Mouse (Mus musculus): ENCODE measurements at regions not wholly inside any gene's neighbourhood (a gene's known extent, or its start where the extent isn't known, plus 50 kb on each side); places are given as distances from the start of the nearest gene placed in this dataset.
A peak's percentile ranks its signal among the peaks of the same experiment; 100 is the strongest.

DNA sequence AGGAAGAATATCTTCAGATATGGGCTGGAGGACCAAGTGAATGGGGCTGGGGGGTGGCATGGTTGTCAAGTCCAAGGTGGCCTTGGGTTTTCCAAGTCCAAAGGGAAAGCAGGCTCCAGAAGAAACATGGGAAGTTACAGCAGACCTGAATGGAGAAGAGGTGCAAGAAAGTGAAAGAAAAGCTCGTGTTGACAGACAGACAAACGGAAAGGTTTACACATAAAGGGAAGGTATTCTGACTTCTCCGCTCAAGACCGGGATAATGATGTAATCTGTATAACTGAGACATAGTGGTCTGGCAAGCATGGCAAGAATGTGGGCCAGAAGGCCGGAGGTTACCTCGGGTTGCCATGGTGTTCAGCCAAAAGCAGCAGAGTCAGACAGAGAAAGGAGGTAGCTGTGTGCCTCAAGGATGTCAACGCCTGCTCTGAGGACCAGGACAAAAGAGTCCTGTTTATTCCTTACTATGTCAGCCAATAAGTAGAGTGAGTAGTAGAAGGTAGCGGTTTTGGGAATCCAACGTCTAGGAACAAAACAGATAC is 50.8 kb upstream of the Elk3 start:
- no peak for DNase-seq

DNA sequence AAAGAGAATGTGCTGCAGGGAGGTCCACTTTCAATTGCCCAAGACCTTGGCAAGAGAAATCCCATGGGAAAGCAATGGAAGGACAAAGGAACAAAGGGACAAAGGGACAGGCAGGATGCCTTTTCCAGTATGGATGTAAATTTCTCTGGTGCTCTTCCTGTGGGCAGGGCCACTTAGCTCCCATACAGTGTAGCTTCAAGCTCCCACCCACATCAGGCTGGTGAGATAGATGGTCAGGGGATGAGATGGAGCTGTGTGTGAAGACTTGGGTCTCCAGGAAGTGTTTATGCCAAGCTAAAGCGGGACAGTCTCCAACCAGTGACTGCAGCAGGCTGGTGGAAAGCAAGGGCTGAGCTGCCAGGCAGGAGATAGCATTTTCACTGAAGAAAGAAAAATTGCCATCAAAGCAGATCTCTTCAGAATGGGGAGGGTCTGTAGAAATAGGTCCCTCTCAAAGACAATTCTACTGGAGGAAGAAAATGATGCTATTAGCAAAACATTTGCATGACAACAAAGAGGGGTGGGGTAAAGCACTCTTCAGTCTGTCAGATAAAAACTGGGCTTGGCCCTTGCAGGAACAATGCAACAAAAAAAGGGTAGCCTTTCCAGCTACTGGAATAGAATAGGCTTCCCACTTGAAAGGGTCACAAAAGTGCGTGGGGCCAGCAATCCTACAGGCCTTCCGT is 53.3 kb upstream of the Elk3 start:
- no peak for DNase-seq

DNA sequence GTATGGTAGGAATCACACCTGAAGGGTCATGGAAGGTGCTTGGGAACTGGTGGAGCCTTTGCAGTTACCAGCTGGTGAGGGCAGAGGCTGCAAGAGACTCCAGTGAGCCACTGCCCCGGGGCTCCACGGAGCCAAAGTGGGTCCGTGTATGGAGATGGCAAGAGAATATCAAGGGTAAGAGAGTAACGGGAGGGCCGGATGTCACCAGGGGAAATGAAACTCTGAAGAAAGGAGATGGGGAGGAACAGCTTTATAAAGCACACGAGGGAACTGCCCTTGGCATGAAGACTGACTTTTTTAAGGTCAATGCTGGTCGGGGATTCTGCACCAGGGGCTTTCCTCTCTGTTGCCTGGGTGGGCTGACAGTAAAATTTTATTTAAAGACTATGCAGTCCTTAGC is 53.9 kb upstream of the Elk3 start:
- no peak for DNase-seq

DNA sequence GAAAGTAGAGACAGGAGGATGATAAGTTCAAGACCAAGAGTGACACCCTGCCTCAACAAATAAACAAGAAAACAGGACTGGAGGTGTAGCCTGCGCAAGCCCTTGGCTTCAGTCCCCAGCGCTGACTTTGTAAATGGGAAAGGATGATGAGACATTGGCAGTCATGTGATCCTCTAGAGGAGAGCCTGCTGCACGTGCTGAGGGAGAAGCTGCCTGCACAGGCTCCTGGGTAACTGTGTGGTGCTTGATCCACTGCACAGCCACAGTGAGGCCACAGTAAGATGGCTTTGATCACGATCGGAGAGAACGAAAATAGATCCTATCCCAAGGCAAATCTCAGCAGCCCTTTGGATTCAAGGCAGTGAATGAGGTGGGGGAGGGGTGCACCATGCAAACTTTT is 54.4 kb upstream of the Elk3 start:
- no peak for DNase-seq

DNA sequence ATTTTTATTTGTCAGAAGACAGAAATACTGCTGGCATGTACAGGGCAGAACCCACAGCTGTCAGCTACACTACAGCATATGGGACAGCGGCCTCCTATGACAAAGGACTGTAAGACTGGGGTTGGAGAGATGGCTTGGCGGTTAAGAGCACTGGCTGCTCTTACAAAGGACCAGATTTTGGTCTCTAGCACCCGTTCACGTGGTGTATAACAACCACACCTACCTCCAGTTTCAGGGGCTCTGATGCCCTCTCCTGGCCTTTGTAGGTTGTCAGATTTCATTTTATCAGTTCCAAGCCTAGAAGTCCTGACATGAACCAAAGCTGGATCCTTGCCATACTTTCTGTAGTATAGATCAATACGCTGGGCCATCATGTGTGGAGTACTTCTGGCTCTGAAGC is 54.9 kb upstream of the Elk3 start:
- DNase-seq, result no peak

DNA sequence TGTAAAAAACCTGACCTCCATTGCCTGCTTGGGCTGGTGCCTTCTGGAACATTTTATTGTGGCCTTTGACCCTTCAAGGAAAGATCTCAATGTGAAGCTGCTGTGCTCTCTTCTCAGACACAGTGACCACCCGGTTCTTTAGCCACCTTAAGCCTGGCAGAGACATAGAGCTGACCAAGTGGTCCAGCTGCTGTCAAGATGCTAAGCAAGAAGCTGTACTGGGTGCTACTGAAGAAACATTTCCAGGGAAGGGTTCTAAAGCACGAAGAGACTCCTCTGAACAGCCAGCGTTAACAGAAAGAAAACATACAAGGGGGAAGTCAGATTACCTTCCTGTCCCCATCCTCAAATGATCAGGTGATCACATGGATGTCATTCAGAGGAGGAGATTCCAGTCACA is 58.8 kb upstream of the Elk3 start:
- no peak for DNase-seq

DNA sequence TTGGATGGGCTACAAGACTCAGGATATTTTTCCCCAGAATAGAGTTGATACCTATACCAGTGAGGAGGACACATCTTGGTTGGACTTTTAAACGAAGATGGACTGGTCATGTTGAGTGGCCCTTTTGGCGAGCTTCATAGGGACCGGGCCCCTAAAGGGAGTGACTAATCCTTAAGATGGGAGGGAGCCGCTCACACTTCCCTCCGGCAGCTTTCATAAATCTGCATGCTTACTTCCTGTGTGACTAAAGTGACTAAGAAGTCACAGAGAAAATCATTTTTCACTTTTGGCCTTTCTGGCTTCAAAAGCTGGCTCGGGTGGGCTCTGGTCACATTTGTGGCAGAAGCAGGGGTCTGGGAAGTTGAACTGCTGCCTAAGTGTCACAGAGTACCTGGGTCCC is 59.4 kb upstream of the Elk3 start:
- DNase-seq, result no peak

DNA sequence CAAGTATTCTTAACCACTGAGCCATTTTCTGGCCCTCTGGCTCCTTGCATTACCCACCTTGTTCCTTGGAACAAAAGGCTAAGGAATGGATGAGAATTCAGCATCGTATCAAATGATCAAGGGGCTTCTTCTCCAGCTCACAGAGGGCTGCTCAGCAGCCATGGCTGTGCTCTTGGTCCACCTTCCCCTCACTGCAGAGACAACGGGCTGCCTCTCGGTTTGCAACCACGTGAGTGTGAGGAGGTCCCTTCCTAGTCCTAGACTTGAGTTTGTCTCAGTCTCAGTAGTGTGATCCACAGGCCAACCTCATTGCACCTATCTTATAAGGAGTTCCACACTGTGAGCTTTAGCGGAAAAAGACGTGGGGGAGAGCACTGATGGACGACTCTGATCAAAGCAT is 61.3 kb upstream of the Elk3 start:
- no peak for DNase-seq

DNA sequence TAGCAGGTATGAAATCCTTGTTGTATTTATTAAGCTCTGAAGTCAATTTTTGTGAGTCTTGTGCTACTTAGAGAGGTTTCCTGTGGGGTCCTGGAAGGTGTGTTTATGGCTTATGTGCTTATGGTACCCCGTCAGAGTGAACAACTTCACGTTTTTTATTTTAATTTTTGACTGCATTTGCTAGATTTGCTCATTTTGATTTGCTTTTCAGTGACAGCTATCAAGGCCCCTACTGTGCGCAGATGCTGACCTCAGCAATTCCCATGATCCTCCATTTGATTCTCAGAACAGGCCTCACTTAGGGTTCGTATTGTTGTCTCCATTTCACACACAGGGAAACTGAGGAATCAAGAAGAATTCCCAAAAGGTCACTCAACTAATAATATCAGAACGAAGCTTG is 62.3 kb upstream of the Elk3 start:
- DNase-seq, result no peak

DNA sequence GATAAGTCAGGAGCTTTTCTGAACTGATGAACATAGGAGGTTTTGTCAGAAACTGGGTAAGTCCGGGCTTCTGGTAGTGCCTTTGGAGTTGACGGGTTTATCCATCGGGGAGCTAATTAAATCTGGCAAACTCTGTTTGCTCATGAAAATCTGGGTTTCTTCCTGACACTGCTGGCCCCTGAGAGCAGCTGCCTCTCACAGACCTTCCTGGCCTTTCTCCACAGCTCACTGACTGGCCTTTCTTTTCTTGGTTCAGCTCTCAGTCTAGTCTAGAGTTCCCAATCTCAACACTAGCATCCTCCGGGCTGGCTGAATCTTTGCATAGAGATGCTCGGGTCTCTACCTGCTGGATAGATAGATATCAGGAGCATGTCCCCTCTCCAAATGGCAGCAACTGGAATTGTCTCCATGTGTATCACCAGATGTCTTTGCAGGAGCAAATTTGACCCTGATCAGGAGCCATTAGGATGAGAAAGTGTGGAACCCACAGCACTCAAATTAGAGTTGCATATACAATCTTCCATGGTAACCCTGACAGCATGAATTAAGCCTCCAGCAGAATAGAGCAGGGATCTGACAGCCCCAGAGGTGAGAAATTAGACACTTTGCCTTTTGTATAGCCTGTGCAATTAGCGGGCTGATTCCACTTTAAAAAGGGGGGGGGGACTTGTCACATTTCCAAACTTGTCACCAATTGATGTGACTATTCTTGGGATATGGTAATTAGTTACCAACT is 63.2 kb upstream of the Elk3 start:
- DNase-seq, result no peak

DNA sequence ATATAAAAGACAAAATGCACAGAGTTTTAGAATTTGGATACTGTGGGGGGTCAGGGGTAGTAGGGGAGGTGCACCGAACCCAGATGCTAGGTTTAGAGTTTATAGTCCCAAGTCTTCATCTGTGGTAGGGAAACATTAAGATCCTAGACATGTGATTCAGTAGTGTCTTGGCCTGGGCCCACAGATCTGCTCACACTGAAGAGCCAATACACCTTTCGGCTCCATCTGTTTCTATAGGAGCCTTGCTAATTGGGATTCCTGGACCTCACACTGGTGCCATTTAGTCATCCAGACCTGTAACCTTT is 63.7 kb upstream of the Elk3 start:
- DNase-seq, result no peak

DNA sequence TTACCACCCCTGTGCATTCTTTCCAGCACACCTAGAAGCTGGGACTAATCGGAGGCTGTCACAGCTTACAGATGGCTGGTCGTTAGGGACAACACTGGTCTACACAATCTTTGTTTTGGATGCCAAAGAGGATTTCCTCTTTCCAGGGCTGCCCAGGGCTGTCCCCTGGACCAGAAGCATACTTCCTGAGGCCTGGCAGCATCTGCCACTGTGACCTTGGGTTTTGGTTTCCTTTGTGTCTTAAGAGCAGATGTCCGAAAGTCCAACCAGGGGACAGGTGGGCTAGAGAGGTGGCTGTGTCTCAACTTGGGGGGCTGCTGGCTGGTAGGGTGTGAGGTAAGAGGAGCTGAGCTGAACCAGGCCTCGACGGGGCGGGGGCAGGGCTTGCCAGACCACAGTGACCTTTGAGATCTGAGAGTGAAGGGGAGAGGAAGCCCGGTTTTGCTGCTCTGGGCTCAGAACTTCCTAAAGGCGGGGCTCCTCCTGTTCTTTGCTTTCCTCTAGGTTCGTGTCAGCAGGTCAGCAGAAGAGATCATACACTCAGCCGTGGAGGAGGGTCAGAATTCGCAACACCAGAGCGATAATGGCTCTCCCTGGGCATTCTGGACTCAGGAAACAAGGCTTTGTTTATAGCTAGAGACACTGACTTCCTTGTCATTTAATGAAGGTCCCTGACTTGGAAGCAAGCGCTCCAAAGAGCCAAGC is 64.2 kb upstream of the Elk3 start:
- DNase-seq, result peak; percentile 59 to 85

DNA sequence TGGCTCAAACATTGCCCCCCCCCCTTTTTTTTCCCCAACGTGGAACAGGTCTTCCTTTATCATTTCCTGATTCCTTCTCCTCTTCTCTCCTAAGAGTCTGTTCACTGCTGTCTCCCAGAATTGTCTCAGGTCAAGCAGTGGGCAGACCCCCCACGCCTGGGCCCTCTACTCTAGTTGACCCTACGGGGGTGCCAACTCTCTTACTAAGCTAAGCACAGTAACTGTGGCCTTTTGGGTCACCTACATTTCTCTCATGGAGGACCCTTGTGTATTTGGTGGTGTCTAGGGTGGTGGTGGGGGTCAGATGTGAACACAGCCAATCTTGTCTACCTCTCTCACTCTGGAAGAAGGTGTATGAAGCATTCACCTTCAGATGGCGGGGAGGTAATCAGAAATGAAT is 64.8 kb upstream of the Elk3 start:
- no peak for DNase-seq

DNA sequence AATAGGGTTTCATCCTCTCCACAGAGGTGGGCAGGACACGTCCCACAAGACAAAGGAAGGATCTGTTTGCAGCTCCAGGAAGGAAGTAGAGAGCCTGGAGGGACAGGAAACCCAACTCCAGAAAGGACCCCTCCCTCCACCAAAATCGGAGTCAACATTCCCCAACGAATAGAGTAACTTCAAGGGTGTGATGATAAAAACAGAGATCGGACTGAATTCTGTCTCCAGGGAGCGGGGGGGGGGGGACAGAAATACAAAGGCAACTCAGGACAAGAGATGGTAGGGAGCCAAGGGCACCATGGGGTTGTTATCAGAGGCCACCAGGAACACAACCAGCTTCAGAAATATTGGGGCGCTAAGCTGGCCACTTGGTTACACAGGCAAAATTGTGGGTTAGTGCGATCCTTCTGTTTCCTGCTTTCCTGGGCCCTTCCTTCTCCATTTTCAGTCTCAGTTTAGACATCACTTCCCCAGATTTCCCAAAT is 65.6 kb upstream of the Elk3 start:
- peak; percentile 28 to 72 for DNase-seq

DNA sequence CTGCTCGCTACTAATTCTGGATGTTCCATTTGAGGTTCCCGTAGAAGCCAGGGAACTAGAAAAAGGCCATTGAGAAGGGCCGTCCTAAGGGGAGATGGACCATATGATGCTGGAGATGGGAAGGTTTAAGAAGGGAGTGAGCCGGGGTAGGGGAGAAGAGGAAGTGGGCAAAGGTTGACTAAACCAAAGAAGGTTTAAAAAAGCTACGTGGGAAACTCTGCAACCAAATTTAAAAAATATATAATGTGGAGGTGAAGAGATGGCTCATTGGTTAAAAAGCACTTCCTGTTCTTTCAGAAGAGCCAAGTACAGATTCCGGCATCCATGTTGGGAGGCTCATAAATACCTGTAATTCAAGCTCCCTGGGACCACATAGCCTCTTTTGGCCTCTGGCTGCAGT is 63.9 kb upstream of the Lta4h start:
- no peak for DNase-seq

DNA sequence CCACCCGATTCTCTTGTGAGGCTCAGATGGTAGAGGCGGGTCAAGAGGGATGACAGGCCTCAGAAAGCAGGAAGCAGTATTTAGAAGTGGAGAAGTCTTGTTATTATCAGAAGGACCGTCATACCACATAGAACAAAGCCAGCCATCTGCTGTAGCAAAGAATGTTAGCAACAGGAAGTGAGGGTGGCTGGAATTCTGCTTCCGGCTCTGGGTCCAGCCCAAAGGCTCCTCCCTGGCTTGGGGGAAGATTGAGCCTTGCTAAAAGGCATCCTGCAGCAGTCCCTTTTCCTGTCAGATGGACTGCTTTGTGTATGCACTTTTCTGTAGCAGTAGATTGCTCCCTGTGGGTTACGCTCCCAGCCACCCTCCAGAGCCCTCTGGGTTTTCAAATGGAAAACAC is 61.9 kb upstream of the Lta4h start:
- peak; percentile 16 to 48 for DNase-seq

DNA sequence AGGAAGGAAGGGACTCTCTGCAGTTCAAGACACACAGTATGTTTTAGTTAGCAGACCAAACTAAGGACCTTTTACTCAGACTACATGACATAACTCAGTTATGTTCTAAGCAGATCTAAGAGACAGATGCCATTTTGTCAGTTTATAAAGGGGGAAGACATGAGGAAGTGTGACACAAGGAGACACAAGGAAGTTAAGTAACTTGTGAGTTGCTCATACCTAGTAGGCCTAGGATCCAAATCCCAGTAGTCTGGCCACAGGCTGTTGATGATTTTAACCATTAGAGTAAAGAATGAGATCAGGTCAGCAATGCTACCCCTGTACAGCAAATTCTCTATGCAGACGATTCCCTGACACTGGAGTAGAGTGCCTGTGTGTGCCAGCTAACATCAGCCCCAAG is 59.3 kb upstream of the Lta4h start:
- DNase-seq, result no peak

DNA sequence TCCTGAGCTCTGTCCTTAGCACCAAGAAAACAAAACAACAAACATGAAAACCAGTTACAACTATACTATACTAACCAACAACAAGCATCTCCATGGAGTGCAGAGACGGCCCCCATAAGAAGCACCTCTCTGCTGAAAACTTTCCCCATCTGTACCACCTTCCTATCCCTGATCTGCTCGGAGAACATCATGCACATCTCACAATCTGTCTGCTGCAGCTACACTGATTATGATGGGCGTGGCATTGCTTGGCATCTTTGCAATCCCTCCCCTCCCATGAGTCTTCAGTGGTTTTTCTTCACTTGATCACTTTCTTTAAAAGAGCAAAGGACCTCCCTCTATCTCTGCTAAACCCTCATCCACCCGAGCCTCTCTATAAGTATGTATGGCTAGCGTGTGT is 55.5 kb upstream of the Lta4h start:
- DNase-seq, result no peak

DNA sequence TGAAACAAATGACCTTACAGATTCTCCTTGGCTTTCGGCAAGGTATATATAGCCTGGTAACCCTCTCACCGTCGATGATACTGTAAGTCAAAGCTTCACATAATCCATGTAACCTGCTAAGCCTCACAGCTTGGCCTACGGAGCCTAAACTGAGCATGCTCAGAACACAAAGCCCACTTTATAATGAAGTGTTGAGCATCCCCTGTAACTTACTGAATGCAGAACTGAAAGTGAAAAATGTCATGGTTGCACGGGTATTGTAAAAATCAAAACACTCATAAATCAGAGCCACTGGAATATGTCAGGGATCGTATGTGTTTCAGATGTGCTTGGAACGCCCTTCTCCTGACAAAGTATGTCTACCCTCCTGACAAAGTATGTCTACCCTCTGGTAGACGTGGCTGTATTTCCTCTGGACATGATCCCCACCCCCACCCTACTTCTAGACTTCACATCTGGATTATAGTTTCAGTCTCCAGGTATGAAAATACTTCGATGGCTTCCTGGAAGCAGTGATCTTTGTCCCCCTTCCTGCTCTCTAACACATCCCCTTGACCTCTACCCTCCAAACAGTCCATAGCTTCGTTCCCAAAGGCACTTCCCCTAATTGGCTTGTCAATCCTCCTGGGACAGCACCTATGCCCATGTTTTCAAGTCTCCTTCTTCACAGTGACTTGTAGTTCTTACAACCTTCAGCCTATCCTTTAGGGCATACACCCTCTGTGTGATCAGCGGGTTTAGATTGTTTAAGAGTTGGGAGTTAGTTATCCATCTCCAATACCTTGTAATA is 54.5 kb upstream of the Lta4h start:
- DNase-seq, result no peak

DNA sequence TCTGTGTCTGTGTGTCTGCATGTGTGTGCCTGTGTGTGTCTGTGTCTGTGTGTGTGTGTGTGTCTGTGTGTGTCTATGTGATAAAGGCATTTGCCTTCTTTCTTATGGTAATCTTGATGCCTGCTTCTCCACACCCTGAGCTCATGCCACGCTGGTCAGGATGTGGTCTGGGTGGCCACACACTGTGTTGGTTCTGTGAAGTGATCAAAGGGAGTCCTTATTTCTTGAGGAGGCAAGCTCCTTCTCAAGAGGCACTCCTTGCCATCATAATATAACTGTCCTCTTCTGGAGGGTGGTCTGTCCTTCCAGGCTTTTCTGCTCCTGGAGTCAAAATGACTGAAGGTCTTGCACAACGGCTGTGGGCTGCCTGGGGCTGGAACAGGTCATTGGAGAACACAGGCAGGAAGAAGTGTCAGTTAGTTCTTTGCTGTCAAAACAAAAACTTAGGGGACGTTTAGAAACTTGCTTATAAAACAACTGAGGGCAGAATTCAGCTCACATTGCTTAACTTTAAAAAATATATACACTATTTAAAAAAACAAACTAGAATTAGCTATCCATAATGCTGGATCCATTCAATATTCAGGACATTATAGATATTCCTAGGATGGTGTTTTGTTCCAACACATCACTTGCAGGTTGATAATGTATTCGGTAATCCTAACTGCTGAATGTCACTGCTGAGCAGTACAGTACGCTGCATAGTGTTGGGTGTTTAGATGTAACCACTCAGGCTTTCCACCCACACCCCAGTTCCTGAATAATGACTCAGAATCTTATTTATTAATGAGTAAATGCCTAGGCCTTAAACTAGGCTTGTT is 50.3 kb upstream of the Lta4h start:
- DNase-seq, result no peak
